Comparison of ENCODE assay signal across 8 mouse cellular contexts in the genomic region with DNA sequence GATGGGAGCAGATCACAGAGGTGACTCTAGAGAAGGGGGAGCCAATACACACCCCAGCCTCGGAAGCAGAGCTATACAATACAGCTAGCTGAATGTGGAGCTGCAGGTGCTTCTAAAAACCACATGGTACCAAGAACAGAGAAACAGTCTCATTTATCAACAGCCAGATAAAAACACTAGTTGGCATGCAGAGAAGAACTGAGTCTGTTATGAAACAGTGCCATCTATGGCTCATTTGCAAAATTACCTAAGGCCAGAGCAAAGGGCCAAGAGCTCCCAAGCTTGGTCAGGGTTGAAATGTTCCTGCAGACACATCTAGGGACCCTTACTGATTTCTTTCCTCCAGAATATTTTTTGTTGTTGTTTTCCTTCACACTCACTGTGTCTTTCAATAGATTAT.
DNase-seq lines count a peak whose midpoint lies in the region; ATAC-seq and TF ChIP-seq lines count a peak whose summit lies in the region.

No protein-coding gene starts in this region.

- no peak overlapping the region for H3K4me3 ChIP-seq in liver, embryonic 11.5 days (ENCODE audit: low read depth, low read length)
- no peak overlapping the region for H3K4me3 ChIP-seq in cerebellum, adult 2 months (replicated peaks; ENCODE audit: insufficient read depth, low read depth, low read length)

- 0 out of 2 replicates have a peak, but pooled peaks have one; percentile 34 for ATAC-seq in liver, embryonic 11.5 days (replicated peaks; ENCODE audit: low FRiP score)
- ATAC-seq in inflammation-experienced regulatory T-cells, adult 6 months: peak; percentile 48
- ATAC-seq in megakaryocyte, adult 5-6 weeks (ENCODE audit: poor library complexity, severe bottlenecking): peak; percentile 76

- H3K9me3 ChIP-seq in liver, embryonic 11.5 days (ENCODE audit: control insufficient read depth, low read length): no peaks in the 10 kb centered on the region

- H3K9ac ChIP-seq in liver, embryonic 11.5 days (ENCODE audit: low read depth, low read length): no peak overlapping the region

- H3K36me3 ChIP-seq in liver, embryonic 11.5 days (ENCODE audit: control insufficient read depth, insufficient read depth, low read length): peaks cover 10% of the 10 kb centered on the region

- peak; percentile 70 for TF ChIP-seq CTCF in cerebellum, adult 2 months (IDR thresholded peaks at IDR 0.05; ENCODE audit: borderline replicate concordance, insufficient read depth, low read depth, low read length)

- TF ChIP-seq POLR2A in cerebellum, adult 2 months (IDR thresholded peaks at IDR 0.05; ENCODE audit: borderline replicate concordance, insufficient read depth, low read length): no peak

- H3K4me2 ChIP-seq in liver, embryonic 11.5 days: no peak overlapping the region

- H3K27ac ChIP-seq in liver, embryonic 11.5 days (ENCODE audit: low read depth, low read length): no peak overlapping the region
- no peak overlapping the region for H3K27ac ChIP-seq in cerebellum, adult 2 months (ENCODE audit: insufficient read depth, low read length)

- no peaks in the 10 kb centered on the region for H3K27me3 ChIP-seq in liver, embryonic 11.5 days (replicated peaks; ENCODE audit: control insufficient read depth, insufficient read depth, low read length)
- H3K27me3 ChIP-seq in cerebellum, adult 2 months (ENCODE audit: control insufficient read depth, insufficient read depth, low read length): no peaks in the 10 kb centered on the region

- no peaks in the 10 kb centered on the region for H3K4me1 ChIP-seq in liver, embryonic 11.5 days (replicated peaks; ENCODE audit: control insufficient read depth, insufficient read depth, low read length)
- peaks cover 2% of the 10 kb centered on the region; the same call in 1 of the 2 replicates for H3K4me1 ChIP-seq in cerebellum, adult 2 months (ENCODE audit: control insufficient read depth, insufficient read depth, low read length)

- peak; percentile 35 for DNase-seq in adrenal gland, postnatal 10 days
- no peak for DNase-seq in adrenal gland, adult 8-10 months
- DNase-seq in liver, embryonic 11.5 days (ENCODE audit: low spot score): no peak
- DNase-seq in liver: no peak
- peak; percentile 31 to 68 for DNase-seq in cerebellum, adult 2 months
- no peak for DNase-seq in testis, postnatal 14 days (ENCODE audit: low spot score)

- WGBS in liver, embryonic 11.5 days: 58% methylated on average over 1 of the region's 1 CpGs
- WGBS in cerebellum, adult 2 months: 0% methylated on average over 1 of the region's 1 CpGs

Comparison
In these comparisons a context has a peak if more than half of its experiments do, and no peak if none do; other contexts are left out.
1. DNase-seq: peak in adrenal gland, postnatal 10 days (single experiment) and cerebellum, adult 2 months (2 of 2); none in adrenal gland, adult 8-10 months (single experiment), liver, embryonic 11.5 days (single experiment), liver (single experiment) and testis, postnatal 14 days (single experiment).
2. Peak in every context shown above with its lines, with median percentiles within 50 percentile points of each other: ATAC-seq.